Mouse (Mus musculus) right cerebral cortex, postnatal 25 days (tissue): Measurements from ENCODE around the gene Olfr324.

ENCODE experiments used
- DNase-seq: peaks from one replicate; pipeline ENCODE4 v3.0.0; 2022

Olfr324 gene

DNA sequence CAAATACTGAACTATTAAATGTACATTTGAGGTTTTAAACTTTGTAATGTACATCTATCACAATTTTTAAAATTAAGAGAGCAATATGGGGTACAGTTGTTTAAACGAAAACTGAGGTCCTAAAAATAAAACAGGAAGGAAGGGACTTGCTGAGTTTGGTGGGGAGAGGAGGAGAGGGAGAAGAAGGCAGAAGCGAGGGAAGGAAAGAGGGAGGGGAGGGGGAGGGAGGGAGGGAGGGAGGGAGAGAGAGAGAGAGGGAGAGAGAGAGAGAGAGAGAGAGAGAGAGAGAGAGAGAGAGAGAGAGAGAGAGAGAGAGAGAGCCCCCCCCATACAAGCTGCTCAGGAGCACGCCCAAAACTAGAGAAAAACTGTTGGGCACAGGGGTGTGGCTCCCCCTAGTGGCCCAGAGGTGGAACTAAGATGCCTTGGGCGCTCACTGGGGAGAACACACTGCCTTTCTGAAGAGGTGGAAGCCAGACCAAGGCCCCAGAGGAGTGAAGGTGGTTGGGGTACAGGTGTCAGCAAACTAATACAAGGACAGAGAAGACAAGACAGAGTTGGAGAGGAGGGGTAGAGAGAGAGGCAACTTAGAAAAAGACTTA is 41.6 kb downstream of the Olfr324 start:
- no peak for DNase-seq

DNA sequence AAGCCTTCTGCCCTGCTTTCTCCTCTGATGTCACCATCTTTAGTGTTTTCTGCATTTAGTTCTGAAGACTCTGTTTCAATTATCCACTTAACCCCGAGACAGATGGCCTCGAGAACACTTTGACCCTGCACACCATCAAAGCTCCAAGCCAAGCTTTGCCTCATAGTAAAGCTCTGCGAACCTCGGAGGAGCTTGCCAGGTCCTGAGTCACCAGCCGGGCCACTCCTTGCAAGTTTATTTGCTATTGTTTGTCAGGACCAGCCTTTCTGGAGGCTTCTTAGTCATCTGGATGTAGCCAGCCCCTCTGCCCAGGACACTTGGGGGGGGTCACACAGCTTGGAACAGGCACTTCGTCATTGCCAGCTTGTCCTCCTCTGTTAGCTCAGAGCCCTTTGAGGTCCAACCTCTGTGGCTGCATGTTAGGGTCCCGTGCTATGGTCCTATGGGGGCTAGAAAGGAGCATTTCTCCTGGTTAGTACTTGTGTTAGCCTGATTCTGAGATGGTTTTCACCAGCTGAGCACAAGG is 43.3 kb downstream of the Olfr324 start:
- no peak for DNase-seq

DNA sequence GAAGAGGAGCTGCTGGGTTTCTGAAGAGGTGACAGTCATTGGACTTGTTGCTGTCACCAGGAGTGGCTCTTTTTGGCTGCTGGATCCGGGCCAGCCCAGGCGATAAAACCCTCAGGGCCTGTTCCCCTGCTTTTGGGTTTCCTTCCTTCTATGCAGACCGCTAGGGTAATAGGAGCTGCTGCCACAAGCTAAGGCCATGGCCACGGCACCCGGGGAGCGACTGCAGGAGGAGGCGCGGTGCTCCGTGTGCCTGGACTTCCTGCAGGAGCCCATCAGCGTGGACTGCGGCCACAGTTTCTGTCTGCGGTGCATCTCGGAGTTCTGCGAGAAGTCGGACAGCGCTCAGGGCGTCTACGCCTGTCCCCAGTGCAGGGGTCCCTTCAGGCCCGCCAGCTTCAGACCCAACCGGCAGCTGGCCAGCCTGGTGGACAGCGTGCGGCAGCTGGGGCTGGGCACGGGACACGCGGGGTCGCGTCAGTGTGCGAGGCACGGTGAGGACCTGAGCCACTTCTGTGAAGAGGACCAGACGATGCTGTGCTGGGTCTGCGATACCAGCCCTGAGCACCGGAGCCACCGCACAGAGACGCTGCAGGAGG is 45.5 kb downstream of the Olfr324 start, which contains the start of gene Trim58:
Gene Trim58 (plus strand): TSS at position 194 of the 596 bp plus-strand sequence.
- no peak for DNase-seq

DNA sequence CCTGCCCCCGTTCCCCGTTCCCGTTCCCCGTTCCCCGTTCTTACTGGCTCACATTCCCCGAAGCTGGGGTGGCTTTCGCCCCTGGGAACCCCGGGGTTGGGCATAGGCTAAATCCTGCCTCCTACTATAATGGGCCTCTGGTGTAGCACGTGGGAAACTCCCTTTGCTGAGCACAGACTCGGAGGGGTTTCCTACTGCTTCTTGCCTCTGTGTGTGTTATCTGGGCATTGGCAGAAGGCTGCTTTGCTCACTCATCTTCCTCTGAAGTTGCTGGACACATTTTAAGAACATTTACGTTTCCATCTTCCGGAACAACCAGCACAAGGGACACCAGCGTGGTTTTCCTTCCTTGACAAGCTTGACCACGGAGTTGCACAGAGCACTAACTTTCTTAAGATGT is 46.1 kb downstream of the Olfr324 start:
- no peak for DNase-seq

DNA sequence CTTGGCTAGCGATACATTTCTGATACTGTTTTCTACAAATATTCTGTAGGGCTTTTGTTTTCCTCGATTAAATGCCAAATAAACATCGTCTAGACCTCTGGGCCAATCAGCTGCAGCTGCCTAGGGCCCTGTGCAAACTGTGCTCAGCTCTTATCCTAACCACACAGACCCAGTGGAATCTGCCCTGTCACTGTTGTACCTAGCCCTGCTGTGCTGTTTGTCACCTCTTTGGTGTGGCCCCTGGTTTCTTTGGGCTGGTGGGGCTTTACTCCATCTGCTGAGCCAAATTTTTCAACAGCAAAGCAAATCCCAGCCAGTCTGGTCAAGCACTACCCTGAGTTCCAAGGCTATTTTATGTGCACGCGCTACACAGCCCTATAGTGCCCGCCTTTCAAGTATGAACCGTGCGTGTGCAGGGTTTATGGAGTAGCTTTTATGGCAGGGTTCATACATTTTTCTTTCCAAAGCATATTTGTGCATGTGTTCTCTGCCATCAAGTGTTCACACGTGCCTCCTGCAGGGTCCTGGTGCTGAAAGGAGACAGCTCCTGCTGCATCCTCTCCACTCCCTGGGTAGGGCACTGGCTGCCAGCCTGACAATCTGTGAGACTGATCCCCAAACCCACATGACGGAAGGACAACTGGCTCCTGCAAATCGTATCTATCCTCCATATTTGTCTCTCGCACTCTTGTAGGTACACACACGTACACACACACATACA is 46.9 kb downstream of the Olfr324 start:
- no peak for DNase-seq

DNA sequence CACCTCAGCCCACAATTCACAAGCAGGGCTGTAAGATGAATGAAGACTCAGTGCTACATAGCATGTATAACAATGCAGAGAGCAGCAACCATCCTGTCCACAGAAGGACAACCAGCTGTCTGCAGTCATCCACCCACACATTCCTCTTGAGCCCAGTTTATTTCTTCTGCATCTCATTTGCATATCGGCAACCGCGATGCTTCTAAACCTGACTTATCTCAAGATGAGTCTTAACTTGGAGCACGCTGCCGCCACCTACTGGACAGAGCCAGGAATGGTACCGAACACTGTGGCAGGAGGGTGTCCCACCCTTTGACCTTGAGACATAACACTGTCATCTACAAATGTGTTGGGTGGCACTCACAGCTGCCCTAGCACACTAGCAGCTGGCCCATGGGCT is 48.4 kb downstream of the Olfr324 start:
- DNase-seq, result no peak
